Mouse (Mus musculus) left cerebral cortex, postnatal 25 days (tissue): ENCODE results near the gene Nek8. TPM values are rescaled to one million over a fixed set of nuclear protein-coding genes. Genes with fewer than 3 reads are reported as not detected.

Source experiments
- DNase-seq, 2 experiments: peaks; one replicate each; pipeline ENCODE4 v3.0.0; 2022; ENCODE audit warnings: low spot score in 2 of 2, mixed read lengths in 1 of 2
- intact Hi-C: fragments of 180-260 bp; cut with DNase I; formaldehyde crosslinking; loops from one replicate; pipeline ENCODE4 v1.15.1; 2025
- total RNA-seq, 2 experiments: library from RNA; stranded (reverse); gene quantifications; 2 replicates each; pipeline ENCODE4 v1.2.3; 2021

Gene Nek8
- total RNA-seq, 2 experiments from 2014 or later = 3.1 to 3.2 TPM

GRCm38 (mm10) chr11:78170306-78170705 lies 6.2 kb downstream of the Nek8 start:
- DNase-seq = no peak
- intact Hi-C loops = loop anchor here (10.0 kb wide), 1 partner anchor 346 kb away; no protein-coding TSS in a partner anchor

GRCm38 (mm10) chr11:78168541-78169468 lies 7.7 kb downstream of the Nek8 start:
- intact Hi-C loops = no loop called here
- DNase-seq = no peak

GRCm38 (mm10) chr11:78167257-78167959 lies 9.1 kb downstream of the Nek8 start:
- no peak for DNase-seq
- intact Hi-C loops = no loop called here

- no peak for DNase-seq
- intact Hi-C loops = no loop called here
Observed at GRCm38 (mm10) chr11:78166640-78167039, 9.8 kb downstream of the Nek8 start.

GRCm38 (mm10) chr11:78166161-78166560 lies 10.3 kb downstream of the Nek8 start:
- intact Hi-C loops = no loop called here
- no peak for DNase-seq

- no peak for DNase-seq
- intact Hi-C loops = loop anchor here (2.0 kb wide), 1 partner anchor 71 kb away; the partner anchor contains the start of gene Fam222b
Observed at GRCm38 (mm10) chr11:78165761-78166109, 10.7 kb downstream of the Nek8 start.

- intact Hi-C loops = loop anchor here (2.0 kb wide), 1 partner anchor 70 kb away; the partner anchor contains the start of gene Fam222b
- peak in 1 of 2 experiments; percentile 77 for DNase-seq
Observed at GRCm38 (mm10) chr11:78164924-78165760, 11.3 kb downstream of the Nek8 start, which contains the start of gene Traf4. TSS of gene Traf4 (minus strand) at chr11:78165589.

GRCm38 (mm10) chr11:78164604-78164923 lies 11.9 kb downstream of the Nek8 start:
- intact Hi-C loops = loop anchor here (2.0 kb wide), 1 partner anchor 70 kb away; the partner anchor contains the start of gene Fam222b

GRCm38 (mm10) chr11:78163681-78164603 lies 12.5 kb downstream of the Nek8 start:
- intact Hi-C loops = loop anchor here (2.0 kb wide), 1 partner anchor 69 kb away; the partner anchor contains the start of gene Fam222b
- no peak for DNase-seq

More at GRCm38 (mm10) chr11:78164604-78164923, 11.9 kb downstream of the Nek8 start:
- no peak for DNase-seq

- no peak for DNase-seq
- intact Hi-C loops = no loop called here
Observed at GRCm38 (mm10) chr11:78163045-78163444, 13.4 kb downstream of the Nek8 start.

GRCm38 (mm10) chr11:78162504-78162903 lies 14.0 kb downstream of the Nek8 start:
- intact Hi-C loops = no loop called here
- peak; percentile 46 to 70 for DNase-seq

- intact Hi-C loops = no loop called here
- DNase-seq = no peak
Observed at GRCm38 (mm10) chr11:78161968-78162367, 14.5 kb downstream of the Nek8 start.

- intact Hi-C loops = no loop called here
- no peak for DNase-seq
Observed at GRCm38 (mm10) chr11:78161169-78161568, 15.3 kb downstream of the Nek8 start.

- intact Hi-C loops = no loop called here
- no peak for DNase-seq
Observed at GRCm38 (mm10) chr11:78160675-78161074, 15.8 kb downstream of the Nek8 start.

GRCm38 (mm10) chr11:78160171-78160570 lies 16.3 kb downstream of the Nek8 start:
- DNase-seq = no peak
- intact Hi-C loops = no loop called here

- no peak for DNase-seq
- intact Hi-C loops = no loop called here
Observed at GRCm38 (mm10) chr11:78159557-78159956, 16.9 kb downstream of the Nek8 start.

- peak; percentile 84 to 90 for DNase-seq
- intact Hi-C loops = no loop called here
Observed at GRCm38 (mm10) chr11:78159096-78159495, 17.4 kb downstream of the Nek8 start.

GRCm38 (mm10) chr11:78156156-78156699 lies 20.2 kb downstream of the Nek8 start:
- intact Hi-C loops = no loop called here

More at GRCm38 (mm10) chr11:78156156-78156699, 20.2 kb downstream of the Nek8 start:
- no peak for DNase-seq
